Mouse (Mus musculus) intestine, postnatal 0 days (tissue): ENCODE data around the gene Ssbp1. TPM values are rescaled to one million over a fixed set of nuclear protein-coding genes. Genes with fewer than 3 reads are reported as not detected.

Experiments
- ATAC-seq: fragments of 200-750 bp; cut with Nextera tagmentation; 2 replicates; pipeline ENCODE4 v1.8.0; 2017; ENCODE audit warnings: mild to moderate bottlenecking, moderate TSS enrichment, moderate library complexity
- H3K27ac ChIP-seq: fragments of 300-500 bp; sonication (generic); 2 replicates; pipeline ENCODE4 v1.5.1; 2014; ENCODE audit warnings: mild to moderate bottlenecking, low read depth, low read length, moderate library complexity
- H3K27me3 ChIP-seq: fragments of 300-500 bp; sonication (generic); replicated peaks from 2 replicates; pipeline ENCODE4 v1.6.1; 2014; ENCODE audit warnings: low read length, mixed read lengths; ENCODE audit not compliant: control insufficient read depth, insufficient read depth
- H3K36me3 ChIP-seq: fragments of 300-500 bp; sonication (generic); 2 replicates; pipeline ENCODE4 v1.6.1; 2014; ENCODE audit warnings: mild to moderate bottlenecking, moderate library complexity; ENCODE audit not compliant: control insufficient read depth, insufficient read depth
- H3K4me1 ChIP-seq: fragments of 300-500 bp; sonication (generic); replicated peaks from 2 replicates; pipeline ENCODE4 v1.6.1; 2014; ENCODE audit warnings: antibody characterized with exemption, low read length, mixed read lengths; ENCODE audit not compliant: control insufficient read depth, insufficient read depth
- H3K4me2 ChIP-seq: fragments of 300-500 bp; sonication (generic); replicated peaks from 2 replicates; pipeline ENCODE4 v1.6.1; 2014; ENCODE audit warnings: low read depth, mild to moderate bottlenecking, moderate library complexity
- H3K4me3 ChIP-seq: fragments of 300-500 bp; sonication (generic); 2 replicates; pipeline ENCODE4 v1.5.1; 2014; ENCODE audit warnings: low read depth, low read length
- H3K9ac ChIP-seq: fragments of 300-500 bp; sonication (generic); 2 replicates; pipeline ENCODE4 v1.6.1; 2014; ENCODE audit warnings: mild to moderate bottlenecking, low read depth, low read length
- H3K9me3 ChIP-seq: fragments of 300-500 bp; sonication (generic); 2 replicates; pipeline ENCODE4 v1.6.1; 2016; ENCODE audit warnings: mixed run types; ENCODE audit not compliant: control insufficient read depth
- CTCF ChIP-seq: sonication (generic); IDR thresholded peaks from 2 replicates; pipeline ENCODE4 v1.5.1; 2016; ENCODE audit warnings: low read depth, mild to moderate bottlenecking, control low read depth, antibody characterized with exemption, moderate library complexity
- WGBS: fragments of 180-500 bp; shearing (Covaris S2); extraction: QIAGEN DNeasy Blood & Tissue Kit; methylation state at CpG from one replicate; pipeline ENCODE4 v1.1.7; 2014; 5-methylcytosine and 5-hydroxymethylcytosine counted together
- polyA plus RNA-seq: library from polyadenylated mRNA; unstranded; fragments of >200 nt; fragmentation: Nextera tagmentation; extraction: Ambion mirVana; gene quantifications from 2 replicates; pipeline ENCODE4 v1.2.1, GENCODE M21; 2015

The Ssbp1 gene
- polyA plus RNA-seq, 1 experiment from 2014 or later, result 89.1 TPM

GRCm38 (mm10) chr6:40443281-40443928 is 27.7 kb upstream of the Ssbp1 start:
- Histone ChIP-seq H3K4me1 (no peaks in the 10 kb centered on the region), H3K27me3 (peaks cover 20% of the 10 kb centered on the region; the same call in 1 of the 2 replicates), H3K36me3 (no peaks in the 10 kb centered on the region), H3K9me3 (no peaks in the 10 kb centered on the region), H3K4me2 (no peak overlapping the region), H3K4me3 (no peak overlapping the region), H3K27ac (no peak overlapping the region), H3K9ac (no peak overlapping the region)
- no peak for TF ChIP-seq CTCF
- ATAC-seq, result no peak
- WGBS, result 39% methylated on average over 10 of the region's 10 CpGs

GRCm38 (mm10) chr6:40448626-40449025 is 22.5 kb upstream of the Ssbp1 start:
- no peaks in the 10 kb centered on the region for H3K9me3 ChIP-seq
- no peak overlapping the region for H3K9ac ChIP-seq
- no peak for TF ChIP-seq CTCF
- H3K27ac ChIP-seq, result no peak overlapping the region
- no peak for ATAC-seq
- H3K4me3 ChIP-seq, result no peak overlapping the region
- H3K4me1 ChIP-seq, result no peaks in the 10 kb centered on the region
- H3K36me3 ChIP-seq, result no peaks in the 10 kb centered on the region
- H3K27me3 ChIP-seq, result 0 out of 2 replicates have a peak, but pooled peaks cover under 1% of the 10 kb centered on the region
- no peak overlapping the region for H3K4me2 ChIP-seq

- Histone ChIP-seq H3K4me3 (no peak overlapping the region), H3K9me3 (no peaks in the 10 kb centered on the region), H3K4me2 (no peak overlapping the region), H3K27ac (no peak overlapping the region), H3K27me3 (no peaks in the 10 kb centered on the region), H3K9ac (no peak overlapping the region), H3K4me1 (no peaks in the 10 kb centered on the region), H3K36me3 (no peaks in the 10 kb centered on the region)
- ATAC-seq, result no peak
- peak; percentile 68 for TF ChIP-seq CTCF
- 24% methylated on average over 7 of the region's 7 CpGs for WGBS
Observed at GRCm38 (mm10) chr6:40454436-40455041, 16.6 kb upstream of the Ssbp1 start.

GRCm38 (mm10) chr6:40465710-40466109 is 5.4 kb upstream of the Ssbp1 start:
- Histone ChIP-seq H3K4me2 (no peak overlapping the region), H3K27ac (no peak overlapping the region), H3K4me3 (no peak overlapping the region), H3K27me3 (no peaks in the 10 kb centered on the region), H3K9ac (no peak overlapping the region), H3K4me1 (no peaks in the 10 kb centered on the region), H3K36me3 (no peaks in the 10 kb centered on the region), H3K9me3 (no peaks in the 10 kb centered on the region)
- 51% methylated on average over 6 of the region's 6 CpGs for WGBS
- TF ChIP-seq CTCF, result peak; percentile 57
- no peak for ATAC-seq

GRCm38 (mm10) chr6:40471720-40472010 is 513 bp downstream of the Ssbp1 start:
- no peak for TF ChIP-seq CTCF
- WGBS, result under 1% methylated on average over 7 of the region's 7 CpGs
- ATAC-seq, result no peak

GRCm38 (mm10) chr6:40476132-40476531 is 5.0 kb downstream of the Ssbp1 start:
- 86% methylated on average over 4 of the region's 4 CpGs for WGBS
- Histone ChIP-seq H3K9ac (no peak overlapping the region), H3K36me3 (peaks cover 54% of the 10 kb centered on the region)

More at GRCm38 (mm10) chr6:40471720-40472010, 513 bp downstream of the Ssbp1 start:
- Histone ChIP-seq H3K9ac (peak overlapping the region; percentile 81), H3K4me1 (no peaks in the 10 kb centered on the region; the same call in 1 of the 2 replicates), H3K9me3 (no peaks in the 10 kb centered on the region), H3K27me3 (no peaks in the 10 kb centered on the region), H3K36me3 (peaks cover 31% of the 10 kb centered on the region), H3K4me2 (peak overlapping the region; percentile 77), H3K4me3 (peak overlapping the region; percentile 74), H3K27ac (peak overlapping the region; percentile 90)

More at GRCm38 (mm10) chr6:40476132-40476531, 5.0 kb downstream of the Ssbp1 start:
- Histone ChIP-seq H3K4me3 (no peak overlapping the region), H3K9me3 (no peaks in the 10 kb centered on the region), H3K4me2 (no peak overlapping the region), H3K27ac (no peak overlapping the region), H3K27me3 (no peaks in the 10 kb centered on the region), H3K4me1 (no peaks in the 10 kb centered on the region; the same call in 1 of the 2 replicates)
- no peak for TF ChIP-seq CTCF
- ATAC-seq, result no peak
